Mouse (Mus musculus) heart, embryonic 14.5 days (tissue): Measurements from ENCODE around the gene Vinac1. TPM values are rescaled to one million over a fixed set of nuclear protein-coding genes. Genes with fewer than 3 reads are reported as not detected.

Source experiments
- ATAC-seq: fragments of 200-750 bp; cut with Nextera tagmentation; 2 replicates; pipeline ENCODE4 v1.8.0; 2017; ENCODE audit warnings: low read depth, moderate TSS enrichment; ENCODE audit not compliant: insufficient number of reproducible peaks, insufficient read depth, low FRiP score
- H3K27ac ChIP-seq, 2 experiments: fragments of 200-500 bp in 1 of 2; fragments of 300-500 bp in 1 of 2; sonication (generic) in 1 of 2; replicated peaks in 1 of 2; 2 replicates each; pipeline ENCODE4 v1.5.1; 2012 to 2014; ENCODE audit warnings: low read depth in 2 of 2, low read length in 2 of 2, control low read depth in 1 of 2, mild to moderate bottlenecking in 1 of 2, mixed read lengths in 1 of 2; ENCODE audit not compliant: control insufficient read depth in 1 of 2, insufficient read depth in 1 of 2
- H3K27me3 ChIP-seq: fragments of 300-500 bp; sonication (generic); 2 replicates; pipeline ENCODE4 v1.6.1; 2014; ENCODE audit warnings: mild to moderate bottlenecking, low read length, control low read depth; ENCODE audit not compliant: control insufficient read depth, insufficient read depth
- H3K36me3 ChIP-seq: fragments of 300-500 bp; sonication (generic); 2 replicates; pipeline ENCODE4 v1.6.1; 2014; ENCODE audit warnings: mild to moderate bottlenecking, control low read depth, low read length, mixed read lengths; ENCODE audit not compliant: control insufficient read depth, insufficient read depth
- H3K4me1 ChIP-seq, 2 experiments: fragments of 200-500 bp in 1 of 2; fragments of 300-500 bp in 1 of 2; sonication (generic) in 1 of 2; 2 replicates each; pipeline ENCODE4 v1.6.1; 2012 to 2014; ENCODE audit warnings: low read length in 2 of 2, control low read depth in 1 of 2, mixed read lengths in 1 of 2; ENCODE audit not compliant: control insufficient read depth in 2 of 2, insufficient read depth in 2 of 2
- H3K4me2 ChIP-seq: fragments of 300-500 bp; sonication (generic); 2 replicates; pipeline ENCODE4 v1.6.1; 2014; ENCODE audit warnings: mild to moderate bottlenecking, low read length
- H3K4me3 ChIP-seq, 2 experiments: fragments of 200-500 bp in 1 of 2; fragments of 300-500 bp in 1 of 2; sonication (generic) in 1 of 2; 2 replicates each; pipeline ENCODE4 v1.5.1; 2012 to 2014; ENCODE audit warnings: low read length in 2 of 2, mild to moderate bottlenecking in 2 of 2, control low read depth in 1 of 2, low read depth in 1 of 2, moderate library complexity in 1 of 2; ENCODE audit not compliant: control insufficient read depth in 1 of 2, insufficient read depth in 1 of 2
- H3K9ac ChIP-seq: fragments of 300-500 bp; sonication (generic); 2 replicates; pipeline ENCODE4 v1.6.1; 2014; ENCODE audit warnings: mild to moderate bottlenecking, low read length
- H3K9me3 ChIP-seq: fragments of 300-500 bp; sonication (generic); 2 replicates; pipeline ENCODE4 v1.6.1; 2016; ENCODE audit warnings: low read length, control low read depth; ENCODE audit not compliant: control insufficient read depth
- WGBS: fragments of 180-500 bp; shearing (Covaris S2); extraction: QIAGEN DNeasy Blood & Tissue Kit; methylation state at CpG from one replicate; pipeline ENCODE4 v1.1.7; 2014; 5-methylcytosine and 5-hydroxymethylcytosine counted together
- polyA plus RNA-seq: library from polyadenylated mRNA; unstranded; fragments of >200 nt; fragmentation: Nextera tagmentation; extraction: Ambion mirVana; gene quantifications from 2 replicates; pipeline ENCODE4 v1.2.1, GENCODE M21; 2014

The Vinac1 gene
- polyA plus RNA-seq, 1 experiment from 2014 or later, result 0.09 TPM

DNA sequence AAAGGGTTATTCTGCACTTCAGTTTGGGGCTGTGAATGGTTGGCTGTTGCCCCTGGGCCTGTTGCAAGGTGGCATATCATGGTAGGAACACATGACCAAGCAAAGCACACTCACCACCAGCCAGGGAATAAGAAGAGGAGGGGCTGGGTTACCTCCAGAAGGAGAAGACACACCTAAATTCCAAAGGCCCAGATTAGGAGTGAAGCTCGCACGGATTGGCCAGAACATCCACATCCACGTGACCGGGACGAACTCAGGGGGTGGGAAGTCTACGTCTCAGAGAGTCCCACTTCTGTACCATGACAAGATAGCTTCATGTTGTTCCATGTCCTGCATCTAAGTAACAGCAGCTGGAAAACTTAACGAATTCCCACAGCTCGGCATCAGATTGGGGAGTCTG is 9.3 kb upstream of the Vinac1 start:
- Histone ChIP-seq H3K36me3 (no peaks in the 10 kb centered on the region), H3K4me1 (no peaks in the 10 kb centered on the region), H3K27me3 (no peaks in the 10 kb centered on the region), H3K27ac (no peak overlapping the region), H3K9ac (no peak overlapping the region), H3K4me3 (no peak overlapping the region), H3K4me2 (no peak overlapping the region), H3K9me3 (peaks cover 6% of the 10 kb centered on the region)
- no peak for ATAC-seq
- 90% methylated on average over 8 of the region's 8 CpGs for WGBS

DNA sequence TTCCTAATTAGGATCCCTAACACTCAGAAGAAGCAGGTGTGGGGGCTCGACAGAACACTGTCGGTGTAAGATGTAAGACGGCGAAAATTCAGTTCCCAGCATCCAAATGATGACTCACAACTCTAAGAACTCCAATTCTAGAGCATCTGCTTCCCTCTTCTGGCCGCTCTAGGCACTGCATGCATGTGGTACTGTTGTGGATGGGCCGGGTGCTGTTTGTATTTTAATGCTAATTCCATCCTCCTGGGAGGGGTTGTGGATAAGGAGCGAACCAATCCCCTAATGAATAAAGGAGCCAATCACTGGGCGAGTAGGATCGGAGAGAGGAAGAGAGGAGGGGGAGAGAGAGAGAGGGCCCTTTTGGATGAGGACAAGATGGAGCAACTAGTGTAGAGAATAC is 8.6 kb upstream of the Vinac1 start:
- ATAC-seq, result no peak
- H3K36me3 ChIP-seq, result no peaks in the 10 kb centered on the region
- H3K27ac ChIP-seq, result no peak overlapping the region
- no peak overlapping the region for H3K9ac ChIP-seq
- no peaks in the 10 kb centered on the region for H3K27me3 ChIP-seq
- no peak overlapping the region for H3K4me3 ChIP-seq
- 45% methylated on average over 9 of the region's 9 CpGs for WGBS
- H3K9me3 ChIP-seq, result peaks cover 6% of the 10 kb centered on the region
- H3K4me1 ChIP-seq, result no peaks in the 10 kb centered on the region
- H3K4me2 ChIP-seq, result no peak overlapping the region

DNA sequence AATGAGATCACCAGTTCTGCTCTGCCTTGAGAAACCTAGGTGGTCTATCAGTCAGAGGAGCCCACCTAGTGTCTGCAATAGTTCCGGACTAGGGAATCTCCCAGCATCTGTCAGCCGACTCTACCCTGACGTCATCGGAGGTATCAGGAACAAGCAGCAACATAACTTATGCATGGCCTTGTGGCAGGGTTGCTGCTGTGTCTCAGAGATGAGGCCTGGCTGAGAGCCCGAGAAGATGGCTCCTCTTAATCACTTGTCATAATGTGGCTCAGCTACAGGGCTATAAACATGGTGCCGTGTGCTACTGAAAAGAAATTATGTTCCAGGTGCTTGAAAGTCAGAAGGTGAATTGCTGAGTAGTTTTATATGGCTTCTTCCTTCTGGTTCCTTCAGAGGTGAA is 7.8 kb upstream of the Vinac1 start:
- Histone ChIP-seq H3K36me3 (no peaks in the 10 kb centered on the region), H3K4me2 (no peak overlapping the region), H3K4me3 (no peak overlapping the region), H3K4me1 (no peaks in the 10 kb centered on the region), H3K27me3 (no peaks in the 10 kb centered on the region), H3K9ac (no peak overlapping the region), H3K27ac (no peak overlapping the region), H3K9me3 (peaks cover 6% of the 10 kb centered on the region)
- no peak for ATAC-seq
- 80% methylated on average over 6 of the region's 6 CpGs for WGBS

DNA sequence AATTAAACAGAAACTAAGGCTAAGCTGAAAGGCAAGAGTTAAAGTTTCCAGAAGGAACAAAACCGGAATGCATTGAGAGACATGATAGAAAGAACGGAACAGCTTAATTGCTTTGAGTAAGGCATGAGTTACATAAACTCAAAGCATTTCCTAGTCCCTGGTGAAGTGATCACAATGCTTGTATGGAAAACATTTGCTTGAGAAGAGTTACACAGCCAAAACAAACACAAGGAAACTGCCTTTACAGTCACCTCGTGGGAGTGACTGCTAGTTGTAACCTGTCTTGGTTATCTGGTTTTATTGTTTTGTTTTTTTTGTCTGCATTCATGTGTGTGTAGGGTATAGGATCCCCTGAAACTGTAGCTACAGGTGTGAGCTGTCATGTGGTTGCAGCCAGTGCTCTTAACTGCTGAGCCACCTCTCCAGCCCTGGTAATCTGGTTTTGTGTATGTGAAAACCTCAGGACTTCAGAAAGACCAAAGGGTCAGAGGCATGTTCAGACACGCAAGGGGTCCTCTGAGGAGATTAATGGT is 4.5 kb upstream of the Vinac1 start:
- Histone ChIP-seq H3K4me2 (no peak overlapping the region), H3K4me3 (no peak overlapping the region), H3K9me3 (peaks cover 3% of the 10 kb centered on the region; the same call in 1 of the 2 replicates), H3K27me3 (no peaks in the 10 kb centered on the region), H3K4me1 (no peaks in the 10 kb centered on the region), H3K9ac (no peak overlapping the region), H3K36me3 (no peaks in the 10 kb centered on the region), H3K27ac (no peak overlapping the region)
- ATAC-seq, result no peak
- 41% methylated on average over 4 of the region's 4 CpGs for WGBS

- H3K4me1 ChIP-seq, result no peaks in the 10 kb centered on the region
- H3K4me2 ChIP-seq, result no peak overlapping the region
- WGBS, result 82% methylated on average over 4 of the region's 4 CpGs
- H3K27me3 ChIP-seq, result 0 out of 2 replicates have a peak, but pooled peaks cover 5% of the 10 kb centered on the region
- H3K4me3 ChIP-seq, result no peak overlapping the region
- no peaks in the 10 kb centered on the region for H3K9me3 ChIP-seq
- no peak for ATAC-seq
- H3K27ac ChIP-seq, result no peak overlapping the region
- H3K36me3 ChIP-seq, result no peaks in the 10 kb centered on the region
- no peak overlapping the region for H3K9ac ChIP-seq
Measured at GRCm38 (mm10) chr2:129046846-129047196, 1.2 kb downstream of the Vinac1 start.

- no peak overlapping the region for H3K4me2 ChIP-seq
- no peak overlapping the region for H3K9ac ChIP-seq
- 0 out of 2 replicates have a peak, but pooled peaks cover 6% of the 10 kb centered on the region for H3K27me3 ChIP-seq
- H3K27ac ChIP-seq, result no peak overlapping the region
- H3K9me3 ChIP-seq, result no peaks in the 10 kb centered on the region
- no peaks in the 10 kb centered on the region for H3K4me1 ChIP-seq
- ATAC-seq, result no peak
- H3K36me3 ChIP-seq, result no peaks in the 10 kb centered on the region
- 65% methylated on average over 6 of the region's 6 CpGs for WGBS
- no peak overlapping the region for H3K4me3 ChIP-seq
Measured at GRCm38 (mm10) chr2:129046172-129046845, 1.7 kb downstream of the Vinac1 start.

GRCm38 (mm10) chr2:129040567-129040966 is 7.4 kb downstream of the Vinac1 start:
- WGBS, result 26% methylated on average over 6 of the region's 6 CpGs
- Histone ChIP-seq H3K4me3 (no peak overlapping the region), H3K9ac (no peak overlapping the region), H3K4me1 (peaks cover 4 to 7% of the 10 kb centered on the region in 2 experiments; a peak in 3 of 4 replicates), H3K36me3 (no peaks in the 10 kb centered on the region), H3K4me2 (no peak overlapping the region), H3K27ac (no peak overlapping the region), H3K9me3 (no peaks in the 10 kb centered on the region), H3K27me3 (peaks cover 54% of the 10 kb centered on the region)
- no peak for ATAC-seq
